ENCODE assay signal across 19 mouse cellular contexts in genomic region chr15:93706366-93706930, GRCm38 (mm10).
DNase-seq lines count a peak whose midpoint lies in the region; ATAC-seq lines count a peak whose summit lies in the region.
"Had no signal": no experiment of that assay in that cellular context is flagged by ENCODE, and none has a peak within 500 bp of the region (broad histone marks: within the 10 kb centered on the region; RNA-seq: fewer than 3 reads in every experiment).

No protein-coding gene starts in this region.

- no peaks in the 10 kb centered on the region for H3K27me3 ChIP-seq in kidney, embryonic 16.5 days (ENCODE audit: insufficient read depth, low read length)
- no peaks in the 10 kb centered on the region for H3K27me3 ChIP-seq in embryonic facial prominence, embryonic 13.5 days
- no peaks in the 10 kb centered on the region for H3K27me3 ChIP-seq in limb, embryonic 12.5 days
- H3K27me3 ChIP-seq: forebrain, embryonic 12.5 days; neural tube, embryonic 12.5 days; Patski had no signal

- H3K27ac ChIP-seq in kidney, embryonic 16.5 days (ENCODE audit: low read length), result no peak overlapping the region
- H3K27ac ChIP-seq in embryonic facial prominence, embryonic 13.5 days, result peak overlapping the region; percentile 58
- 0 out of 2 replicates have a peak overlapping the region, but pooled peaks have one; percentile 2 for H3K27ac ChIP-seq in limb, embryonic 12.5 days
- H3K27ac ChIP-seq: forebrain, embryonic 12.5 days; left cerebral cortex, adult 2 months; neural tube, embryonic 12.5 days had no signal

- peak; percentile 27 for DNase-seq in gastrocnemius, adult 18-20 months (ENCODE audit: low spot score)
- no peak for DNase-seq in gastrocnemius, adult 8-10 months (ENCODE audit: low spot score in 2 of 2)
- no peak for DNase-seq in kidney, adult 8-10 months
- DNase-seq in embryo, embryonic 10 days (ENCODE audit: low spot score), result no peak
- no peak for DNase-seq in embryo, embryonic 9.5 days (ENCODE audit: extremely low spot score)
- DNase-seq: adrenal gland, postnatal 36 days; cerebellum, postnatal 14 days; kidney, adult 2 months; liver; lung, adult 2 months; right cerebral cortex, postnatal 14 days; thymus, adult 2 months had no signal

- 50% methylated on average over 11 of the region's 11 CpGs for WGBS in kidney, embryonic 16.5 days
- 40% methylated on average over 11 of the region's 11 CpGs for WGBS in embryonic facial prominence, embryonic 13.5 days
- WGBS in limb, embryonic 12.5 days, result 57% methylated on average over 11 of the region's 11 CpGs

- H3K4me3 ChIP-seq in kidney, embryonic 16.5 days (ENCODE audit: low read length), result no peak overlapping the region
- H3K4me3 ChIP-seq in embryonic facial prominence, embryonic 13.5 days, result no peak overlapping the region
- H3K4me3 ChIP-seq in limb, embryonic 12.5 days (replicated peaks), result no peak overlapping the region
- H3K4me3 ChIP-seq: forebrain, embryonic 12.5 days; left cerebral cortex, adult 2 months; neural tube, embryonic 12.5 days had no signal

- H3K36me3 ChIP-seq in kidney, embryonic 16.5 days (ENCODE audit: insufficient read depth, low read length), result no peaks in the 10 kb centered on the region
- no peaks in the 10 kb centered on the region for H3K36me3 ChIP-seq in embryonic facial prominence, embryonic 13.5 days
- no peaks in the 10 kb centered on the region for H3K36me3 ChIP-seq in limb, embryonic 12.5 days
- H3K36me3 ChIP-seq: forebrain, embryonic 12.5 days; neural tube, embryonic 12.5 days had no signal

- H3K9ac ChIP-seq in kidney, embryonic 16.5 days (replicated peaks; ENCODE audit: low read length), result no peak overlapping the region
- H3K9ac ChIP-seq in embryonic facial prominence, embryonic 13.5 days, result no peak overlapping the region
- no peak overlapping the region for H3K9ac ChIP-seq in limb, embryonic 12.5 days (replicated peaks)
- H3K9ac ChIP-seq: forebrain, embryonic 12.5 days; neural tube, embryonic 12.5 days had no signal

- ATAC-seq in kidney, embryonic 16.5 days (ENCODE audit: low FRiP score, low TSS enrichment), result 0 out of 2 replicates have a peak, but pooled peaks have one; percentile 13
- no peak for ATAC-seq in embryonic facial prominence, embryonic 13.5 days (ENCODE audit: insufficient number of reproducible peaks, insufficient read depth, low FRiP score, low TSS enrichment, low read depth)
- 0 out of 2 replicates have a peak, but pooled peaks have one; percentile 27 for ATAC-seq in limb, embryonic 12.5 days (ENCODE audit: insufficient number of reproducible peaks, insufficient read depth, low FRiP score, low TSS enrichment, low read depth)
- ATAC-seq: Patski had no signal

- H3K9me3 ChIP-seq in kidney, embryonic 16.5 days (ENCODE audit: low read length), result no peaks in the 10 kb centered on the region
- no peaks in the 10 kb centered on the region for H3K9me3 ChIP-seq in embryonic facial prominence, embryonic 13.5 days
- H3K9me3 ChIP-seq in limb, embryonic 12.5 days, result no peaks in the 10 kb centered on the region
- H3K9me3 ChIP-seq: forebrain, embryonic 12.5 days; neural tube, embryonic 12.5 days had no signal

- H3K4me2 ChIP-seq in kidney, embryonic 16.5 days (replicated peaks; ENCODE audit: low read depth, low read length), result no peak overlapping the region
- H3K4me2 ChIP-seq in embryonic facial prominence, embryonic 13.5 days, result no peak overlapping the region
- H3K4me2 ChIP-seq in limb, embryonic 12.5 days, result no peak overlapping the region
- H3K4me2 ChIP-seq: forebrain, embryonic 12.5 days; neural tube, embryonic 12.5 days had no signal

- peaks cover 42% of the 10 kb centered on the region for H3K4me1 ChIP-seq in kidney, embryonic 16.5 days (ENCODE audit: insufficient read depth, low read length)
- peaks cover 33% of the 10 kb centered on the region for H3K4me1 ChIP-seq in embryonic facial prominence, embryonic 13.5 days
- H3K4me1 ChIP-seq in limb, embryonic 12.5 days (replicated peaks), result peaks cover 44% of the 10 kb centered on the region
- H3K4me1 ChIP-seq: forebrain, embryonic 12.5 days had no signal
